Mouse (Mus musculus) liver, embryonic 16.5 days (tissue): Measurements from ENCODE around the gene Nup93. TPM values are rescaled to one million over a fixed set of nuclear protein-coding genes. Genes with fewer than 3 reads are reported as not detected.

Experiments used
- ATAC-seq: fragments of 200-750 bp; cut with Nextera tagmentation; 2 replicates; pipeline ENCODE4 v1.8.0; 2017; ENCODE audit warnings: low read depth, mild to moderate bottlenecking, moderate number of reproducible peaks, moderate library complexity
- H3K27ac ChIP-seq: fragments of 300-500 bp; sonication (generic); 2 replicates; pipeline ENCODE4 v1.5.1; 2014; ENCODE audit warnings: mild to moderate bottlenecking, low read length
- H3K27me3 ChIP-seq: fragments of 300-500 bp; sonication (generic); 2 replicates; pipeline ENCODE4 v1.6.1; 2014; ENCODE audit warnings: low read depth, low read length, mixed read lengths; ENCODE audit not compliant: control insufficient read depth, insufficient read depth
- H3K36me3 ChIP-seq: fragments of 300-500 bp; sonication (generic); 2 replicates; pipeline ENCODE4 v1.6.1; 2014; ENCODE audit warnings: mild to moderate bottlenecking; ENCODE audit not compliant: control insufficient read depth, insufficient read depth
- H3K4me1 ChIP-seq: fragments of 300-500 bp; sonication (generic); 2 replicates; pipeline ENCODE4 v1.6.1; 2014; ENCODE audit warnings: low read depth, low read length, mixed read lengths; ENCODE audit not compliant: control insufficient read depth
- H3K4me2 ChIP-seq: fragments of 300-500 bp; sonication (generic); 2 replicates; pipeline ENCODE4 v1.6.1; 2014; ENCODE audit warnings: low read depth, low read length, mixed read lengths
- H3K4me3 ChIP-seq: fragments of 300-500 bp; sonication (generic); 2 replicates; pipeline ENCODE4 v1.5.1; 2014; ENCODE audit warnings: low read depth, mild to moderate bottlenecking, low read length
- H3K9ac ChIP-seq: fragments of 300-500 bp; sonication (generic); 2 replicates; pipeline ENCODE4 v1.6.1; 2014; ENCODE audit warnings: low read depth, low read length
- H3K9me3 ChIP-seq: fragments of 300-500 bp; sonication (generic); replicated peaks from 2 replicates; pipeline ENCODE4 v1.6.1; 2016; ENCODE audit warnings: low read length; ENCODE audit not compliant: control insufficient read depth
- WGBS: fragments of 180-500 bp; shearing (Covaris S2); extraction: QIAGEN DNeasy Blood & Tissue Kit; methylation state at CpG from one replicate; pipeline ENCODE4 v1.1.7; 2014; ENCODE audit not compliant: insufficient replicate concordance; 5-methylcytosine and 5-hydroxymethylcytosine counted together
- polyA plus RNA-seq: library from polyadenylated mRNA; unstranded; fragments of >200 nt; fragmentation: Nextera tagmentation; extraction: Ambion mirVana; gene quantifications from 2 replicates; pipeline ENCODE4 v1.2.1, GENCODE M21; 2015

Gene Nup93
- polyA plus RNA-seq, 1 experiment from 2014 or later, result 34.0 TPM

- Histone ChIP-seq H3K9ac (no peak overlapping the region), H3K4me1 (peaks cover 12% of the 10 kb centered on the region), H3K27ac (no peak overlapping the region), H3K4me2 (no peak overlapping the region), H3K4me3 (no peak overlapping the region), H3K36me3 (no peaks in the 10 kb centered on the region), H3K9me3 (no peaks in the 10 kb centered on the region), H3K27me3 (no peaks in the 10 kb centered on the region)
- WGBS, result 81% methylated on average over 8 of the region's 8 CpGs
- ATAC-seq, result no peak
Observed at GRCm38 (mm10) chr8:94292626-94293025, 78.3 kb downstream of the Nup93 start.

- Histone ChIP-seq H3K4me2 (no peak overlapping the region), H3K4me1 (peaks cover 7% of the 10 kb centered on the region), H3K27me3 (no peaks in the 10 kb centered on the region), H3K36me3 (no peaks in the 10 kb centered on the region; the same call in 1 of the 2 replicates), H3K27ac (no peak overlapping the region), H3K9ac (no peak overlapping the region), H3K4me3 (no peak overlapping the region), H3K9me3 (no peaks in the 10 kb centered on the region)
- no peak for ATAC-seq
- WGBS, result 37% methylated on average over 6 of the region's 6 CpGs
Observed at GRCm38 (mm10) chr8:94295687-94296086, 81.3 kb downstream of the Nup93 start.

GRCm38 (mm10) chr8:94296312-94296991 lies 82.1 kb downstream of the Nup93 start:
- no peak overlapping the region for H3K27ac ChIP-seq
- no peaks in the 10 kb centered on the region for H3K9me3 ChIP-seq
- no peaks in the 10 kb centered on the region for H3K27me3 ChIP-seq
- WGBS, result 70% methylated on average over 9 of the region's 9 CpGs
- ATAC-seq, result no peak
- no peak overlapping the region for H3K4me3 ChIP-seq
- H3K36me3 ChIP-seq, result no peaks in the 10 kb centered on the region; the same call in 1 of the 2 replicates
- no peak overlapping the region for H3K9ac ChIP-seq
- H3K4me2 ChIP-seq, result no peak overlapping the region
- peaks cover 7% of the 10 kb centered on the region for H3K4me1 ChIP-seq

GRCm38 (mm10) chr8:94297101-94297500 lies 82.7 kb downstream of the Nup93 start:
- Histone ChIP-seq H3K9me3 (no peaks in the 10 kb centered on the region), H3K9ac (no peak overlapping the region), H3K4me3 (no peak overlapping the region), H3K4me2 (no peak overlapping the region), H3K4me1 (peaks cover 7% of the 10 kb centered on the region), H3K27me3 (no peaks in the 10 kb centered on the region), H3K36me3 (peaks cover 3% of the 10 kb centered on the region; the same call in 1 of the 2 replicates), H3K27ac (no peak overlapping the region)
- ATAC-seq, result no peak
- WGBS, result 82% methylated on average over 6 of the region's 6 CpGs

GRCm38 (mm10) chr8:94300809-94301208 lies 86.4 kb downstream of the Nup93 start:
- 79% methylated on average over 4 of the region's 4 CpGs for WGBS
- no peak for ATAC-seq
- H3K9me3 ChIP-seq, result no peaks in the 10 kb centered on the region
- no peaks in the 10 kb centered on the region for H3K27me3 ChIP-seq
- no peak overlapping the region for H3K27ac ChIP-seq
- H3K9ac ChIP-seq, result no peak overlapping the region
- peaks cover 6% of the 10 kb centered on the region; the same call in 1 of the 2 replicates for H3K36me3 ChIP-seq
- no peak overlapping the region for H3K4me3 ChIP-seq
- peaks cover 3% of the 10 kb centered on the region for H3K4me1 ChIP-seq
- no peak overlapping the region for H3K4me2 ChIP-seq

GRCm38 (mm10) chr8:94304412-94304811 lies 90.0 kb downstream of the Nup93 start:
- Histone ChIP-seq H3K9me3 (no peaks in the 10 kb centered on the region), H3K4me1 (peaks cover 9% of the 10 kb centered on the region), H3K27me3 (no peaks in the 10 kb centered on the region), H3K4me3 (no peak overlapping the region), H3K9ac (no peak overlapping the region), H3K36me3 (peaks cover 6% of the 10 kb centered on the region; the same call in 1 of the 2 replicates), H3K4me2 (no peak overlapping the region), H3K27ac (no peak overlapping the region)
- ATAC-seq, result no peak
- 88% methylated on average over 2 of the region's 2 CpGs for WGBS

GRCm38 (mm10) chr8:94306989-94307513 lies 92.7 kb downstream of the Nup93 start:
- WGBS, result 39% methylated on average over 7 of the region's 7 CpGs
- peaks cover 9% of the 10 kb centered on the region for H3K4me1 ChIP-seq
- H3K4me3 ChIP-seq, result no peak overlapping the region
- H3K27ac ChIP-seq, result peak overlapping the region; percentile 1
- peak; percentile 84 for ATAC-seq
- no peak overlapping the region; the same call in 1 of the 2 replicates for H3K9ac ChIP-seq
- H3K9me3 ChIP-seq, result no peaks in the 10 kb centered on the region
- no peaks in the 10 kb centered on the region for H3K27me3 ChIP-seq
- H3K4me2 ChIP-seq, result no peak overlapping the region
- H3K36me3 ChIP-seq, result peaks cover 8% of the 10 kb centered on the region; the same call in 1 of the 2 replicates

- Histone ChIP-seq H3K27me3 (no peaks in the 10 kb centered on the region), H3K36me3 (peaks cover 6% of the 10 kb centered on the region; the same call in 1 of the 2 replicates), H3K9ac (no peak overlapping the region), H3K4me3 (no peak overlapping the region), H3K4me2 (no peak overlapping the region), H3K9me3 (no peaks in the 10 kb centered on the region), H3K27ac (peak overlapping the region; percentile 1; the same call in 1 of the 2 replicates), H3K4me1 (peaks cover 9% of the 10 kb centered on the region)
- peak; percentile 76 for ATAC-seq
- WGBS, result 26% methylated on average over 9 of the region's 9 CpGs
Observed at GRCm38 (mm10) chr8:94307652-94308051, 93.3 kb downstream of the Nup93 start.

- no peak for ATAC-seq
- no peaks in the 10 kb centered on the region for H3K4me1 ChIP-seq
- H3K27me3 ChIP-seq, result no peaks in the 10 kb centered on the region
- H3K9ac ChIP-seq, result no peak overlapping the region
- H3K4me2 ChIP-seq, result no peak overlapping the region
- WGBS, result 88% methylated on average over 2 of the region's 2 CpGs
- no peaks in the 10 kb centered on the region for H3K9me3 ChIP-seq
- no peak overlapping the region for H3K4me3 ChIP-seq
- H3K36me3 ChIP-seq, result peaks cover 4% of the 10 kb centered on the region; the same call in 1 of the 2 replicates
- H3K27ac ChIP-seq, result no peak overlapping the region
Observed at GRCm38 (mm10) chr8:94314069-94314468, 99.7 kb downstream of the Nup93 start.
